Mouse (Mus musculus) heart, postnatal 0 days (tissue): ENCODE measurements around the gene Radil.
A peak's percentile ranks its signal among the peaks of the same experiment; 100 is the strongest.

Experiments used
- CTCF ChIP-seq: IDR thresholded peaks from 2 replicates; pipeline ENCODE4 v1.5.1; 2016; ENCODE audit warnings: antibody characterized with exemption, control low read depth, low read depth
- EP300 ChIP-seq: IDR thresholded peaks from 2 replicates; pipeline ENCODE4 v1.6.1; 2016; ENCODE audit warnings: antibody characterized with exemption, low read depth

GRCm38 (mm10) chr5:142505695-142506423 is 45.0 kb downstream of the Radil start:
- TF ChIP-seq EP300 (no peak), CTCF (peak; percentile 54)
